Mouse (Mus musculus): ENCODE results near the gene Tmigd3. TPM values are rescaled to one million over a fixed set of nuclear protein-coding genes. Genes with fewer than 3 reads are reported as not detected.
A peak's percentile ranks its signal among the peaks of the same experiment; 100 is the strongest.

Gene Tmigd3
- polyA plus RNA-seq, 1 experiment = 0.94 TPM

DNA sequence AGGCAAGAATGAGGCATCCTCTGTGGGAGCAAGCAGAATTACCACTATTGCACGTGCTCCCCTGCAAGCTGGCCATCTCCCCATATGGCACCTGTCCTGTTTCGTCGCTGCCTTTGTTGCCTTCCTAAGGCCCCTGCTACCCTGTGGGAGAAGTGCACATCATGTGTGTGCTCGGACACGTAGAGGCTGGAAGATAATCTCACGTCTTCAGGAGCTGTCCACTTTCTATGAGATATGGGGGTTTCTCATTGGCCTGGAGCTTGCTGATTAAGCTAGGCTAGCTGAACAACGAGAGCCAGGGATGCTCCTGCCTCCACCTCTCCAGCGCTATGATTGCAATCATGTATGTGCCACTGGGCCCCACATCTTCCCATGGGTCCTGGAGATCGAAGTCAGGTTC is 53.9 kb downstream of the Tmigd3 start:
- TF ChIP-seq CTCF (IDR thresholded peaks at IDR 0.05; ENCODE audit: extremely low read depth, insufficient read length, insufficient replicate concordance, low read depth, low read length) (no peak), POLR2A (IDR thresholded peaks at IDR 0.05; ENCODE audit: low read depth, low read length) (no peak)
- Histone ChIP-seq H3K4me3 (ENCODE audit: low read depth, low read length) (no peak overlapping the region), H3K36me3 (ENCODE audit: control insufficient read depth, insufficient read depth, low read length) (no peaks in the 10 kb centered on the region), H3K27ac (ENCODE audit: insufficient read depth, low read depth, low read length) (no peak overlapping the region), H3K27me3 (ENCODE audit: control insufficient read depth, insufficient read depth, low read length) (no peaks in the 10 kb centered on the region), H3K4me1 (ENCODE audit: control insufficient read depth, insufficient read depth, insufficient read length, low read length) (no peaks in the 10 kb centered on the region)
- 82% methylated on average over 9 of the region's 9 CpGs for WGBS

DNA sequence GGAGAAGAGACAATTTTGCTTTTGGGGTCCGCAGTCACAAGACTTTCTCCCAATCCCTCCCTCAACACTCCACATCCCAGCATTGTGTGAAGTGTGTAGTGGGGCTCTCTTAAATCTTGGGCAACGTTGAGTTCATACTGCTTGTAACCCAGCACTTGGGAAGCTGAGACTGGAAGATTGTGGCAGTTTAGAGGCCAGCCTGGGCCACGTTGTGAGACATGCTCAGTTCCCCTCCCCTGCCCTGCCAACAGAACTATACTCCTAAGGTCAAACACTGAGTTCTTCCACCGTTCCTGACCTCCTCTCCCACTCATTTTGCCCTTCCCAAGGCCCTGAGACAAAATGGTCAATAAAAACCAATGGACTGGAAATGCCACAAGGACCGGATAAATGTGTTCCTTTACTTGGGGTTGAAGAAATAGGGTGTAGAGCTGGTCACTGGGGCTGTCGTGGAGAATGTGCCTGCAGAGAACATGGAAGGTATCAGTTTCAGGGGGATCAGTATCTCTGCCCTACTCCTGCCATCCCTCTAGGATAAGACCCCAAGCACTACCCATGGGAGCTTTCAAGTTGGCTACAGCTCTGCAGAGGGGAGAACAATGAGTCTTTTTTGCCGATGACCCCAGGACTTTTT is 57.0 kb downstream of the Tmigd3 start:
- Histone ChIP-seq H3K27me3 (ENCODE audit: control insufficient read depth, insufficient read depth, low read length) (no peaks in the 10 kb centered on the region), H3K4me3 (ENCODE audit: low read depth, low read length) (no peak overlapping the region), H3K4me1 (ENCODE audit: control insufficient read depth, insufficient read depth, insufficient read length, low read length) (no peaks in the 10 kb centered on the region), H3K27ac (ENCODE audit: insufficient read depth, low read depth, low read length) (no peak overlapping the region), H3K36me3 (ENCODE audit: control insufficient read depth, insufficient read depth, low read length) (no peaks in the 10 kb centered on the region)
- no peak for TF ChIP-seq POLR2A (IDR thresholded peaks at IDR 0.05; ENCODE audit: low read depth, low read length)
- TF ChIP-seq CTCF (IDR thresholded peaks at IDR 0.05; ENCODE audit: extremely low read depth, insufficient read length, insufficient replicate concordance, low read depth, low read length) = no peak
- WGBS = 78% methylated on average over 7 of the region's 7 CpGs

DNA sequence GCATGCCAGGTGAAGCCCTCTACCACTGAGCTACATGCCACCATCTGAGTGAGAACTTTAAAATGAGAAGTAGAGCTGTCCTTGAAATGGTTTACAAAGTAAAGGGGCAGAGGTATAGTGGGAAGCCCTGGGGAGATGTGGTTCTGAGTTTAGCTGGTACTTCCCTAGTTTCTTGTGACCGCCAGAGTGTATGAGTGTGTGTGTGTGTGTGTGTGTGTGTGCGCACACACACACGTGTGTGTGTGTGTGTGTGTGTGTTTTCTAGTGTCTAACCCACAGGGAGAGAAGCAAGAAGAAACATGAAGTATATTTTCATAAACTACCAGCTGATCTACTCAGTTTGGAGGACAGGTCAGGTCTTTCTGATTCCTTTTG is 57.5 kb downstream of the Tmigd3 start:
- 81% methylated on average over 3 of the region's 3 CpGs for WGBS
- Histone ChIP-seq H3K4me1 (ENCODE audit: control insufficient read depth, insufficient read depth, insufficient read length, low read length) (no peaks in the 10 kb centered on the region), H3K27ac (ENCODE audit: insufficient read depth, low read depth, low read length) (no peak overlapping the region), H3K27me3 (ENCODE audit: control insufficient read depth, insufficient read depth, low read length) (no peaks in the 10 kb centered on the region), H3K36me3 (ENCODE audit: control insufficient read depth, insufficient read depth, low read length) (no peaks in the 10 kb centered on the region), H3K4me3 (ENCODE audit: low read depth, low read length) (no peak overlapping the region)
- TF ChIP-seq POLR2A (IDR thresholded peaks at IDR 0.05; ENCODE audit: low read depth, low read length) (no peak), CTCF (IDR thresholded peaks at IDR 0.05; ENCODE audit: extremely low read depth, insufficient read length, insufficient replicate concordance, low read depth, low read length) (no peak)

DNA sequence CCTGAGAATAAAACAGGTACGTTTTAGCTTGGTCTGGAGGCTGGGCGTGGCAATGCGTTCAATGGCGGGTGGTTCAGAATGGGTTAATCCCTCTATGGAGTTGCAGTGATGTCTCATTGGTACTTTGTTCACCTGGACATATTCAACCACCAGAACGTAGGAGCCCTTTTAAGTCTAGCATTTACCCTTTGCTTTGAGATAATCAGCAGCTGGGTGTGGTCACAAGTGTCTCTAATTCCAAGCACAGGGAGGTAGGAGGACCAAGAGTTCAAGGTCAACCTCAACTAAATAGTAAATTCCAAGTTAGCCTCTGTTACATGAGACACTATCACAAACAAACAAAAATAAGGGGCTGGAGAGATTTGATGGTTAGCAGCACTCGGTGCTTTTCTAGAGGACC is 58.1 kb downstream of the Tmigd3 start:
- no peak overlapping the region for H3K4me3 ChIP-seq (ENCODE audit: low read depth, low read length)
- no peaks in the 10 kb centered on the region for H3K27me3 ChIP-seq (ENCODE audit: control insufficient read depth, insufficient read depth, low read length)
- WGBS = 65% methylated on average over 6 of the region's 6 CpGs
- H3K36me3 ChIP-seq (ENCODE audit: control insufficient read depth, insufficient read depth, low read length) = no peaks in the 10 kb centered on the region
- H3K4me1 ChIP-seq (ENCODE audit: control insufficient read depth, insufficient read depth, insufficient read length, low read length) = no peaks in the 10 kb centered on the region
- H3K27ac ChIP-seq (ENCODE audit: insufficient read depth, low read depth, low read length) = no peak overlapping the region
- TF ChIP-seq POLR2A (IDR thresholded peaks at IDR 0.05; ENCODE audit: low read depth, low read length) (no peak), CTCF (IDR thresholded peaks at IDR 0.05; ENCODE audit: extremely low read depth, insufficient read length, insufficient replicate concordance, low read depth, low read length) (no peak)

DNA sequence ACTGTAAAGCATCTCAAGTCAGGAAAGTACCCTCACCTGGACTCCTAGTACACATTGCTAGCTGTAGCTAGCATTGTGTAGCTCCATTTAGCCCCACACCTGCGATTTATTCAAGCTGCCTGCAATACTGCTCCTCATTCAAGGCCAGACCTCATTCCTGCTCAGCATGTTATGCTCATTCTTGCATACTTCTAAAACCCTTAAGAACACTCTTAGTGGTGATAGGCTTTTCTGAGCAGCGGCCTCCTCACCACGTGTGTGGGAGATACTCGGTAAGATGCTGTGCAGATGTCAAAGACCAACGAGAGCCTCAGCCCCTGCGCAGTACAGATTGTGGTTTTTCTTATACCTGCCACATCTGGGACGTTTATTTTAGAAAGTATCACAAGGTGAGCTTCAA is 59.1 kb downstream of the Tmigd3 start:
- Histone ChIP-seq H3K27ac (ENCODE audit: insufficient read depth, low read depth, low read length) (peak overlapping the region; percentile 3; the same call in 1 of the 2 replicates), H3K4me3 (ENCODE audit: low read depth, low read length) (no peak overlapping the region), H3K4me1 (ENCODE audit: control insufficient read depth, insufficient read depth, insufficient read length, low read length) (no peaks in the 10 kb centered on the region), H3K36me3 (ENCODE audit: control insufficient read depth, insufficient read depth, low read length) (no peaks in the 10 kb centered on the region), H3K27me3 (ENCODE audit: control insufficient read depth, insufficient read depth, low read length) (no peaks in the 10 kb centered on the region)
- TF ChIP-seq POLR2A (IDR thresholded peaks at IDR 0.05; ENCODE audit: low read depth, low read length) (no peak), CTCF (IDR thresholded peaks at IDR 0.05; ENCODE audit: extremely low read depth, insufficient read length, insufficient replicate concordance, low read depth, low read length) (no peak)
- WGBS = 74% methylated on average over 7 of the region's 7 CpGs

GRCm38 (mm10) chr3:105931095-105931494 is 60.4 kb downstream of the Tmigd3 start:
- Histone ChIP-seq H3K27me3 (ENCODE audit: control insufficient read depth, insufficient read depth, low read length) (no peaks in the 10 kb centered on the region), H3K4me1 (ENCODE audit: control insufficient read depth, insufficient read depth, insufficient read length, low read length) (no peaks in the 10 kb centered on the region), H3K27ac (ENCODE audit: insufficient read depth, low read depth, low read length) (no peak overlapping the region), H3K4me3 (ENCODE audit: low read depth, low read length) (no peak overlapping the region), H3K36me3 (ENCODE audit: control insufficient read depth, insufficient read depth, low read length) (no peaks in the 10 kb centered on the region)
- TF ChIP-seq POLR2A (IDR thresholded peaks at IDR 0.05; ENCODE audit: low read depth, low read length) (no peak), CTCF (IDR thresholded peaks at IDR 0.05; ENCODE audit: extremely low read depth, insufficient read length, insufficient replicate concordance, low read depth, low read length) (no peak)
- 80% methylated on average over 2 of the region's 2 CpGs for WGBS

GRCm38 (mm10) chr3:105932240-105933071 is 61.8 kb downstream of the Tmigd3 start, which contains the start of gene I830077J02Rik:
Gene I830077J02Rik (minus strand): TSS chr3:105932664.
- 0 out of 2 replicates have a peak, but pooled peaks cover 5% of the 10 kb centered on the region for H3K36me3 ChIP-seq (ENCODE audit: control insufficient read depth, insufficient read depth, low read length)
- no peaks in the 10 kb centered on the region for H3K4me1 ChIP-seq (ENCODE audit: control insufficient read depth, insufficient read depth, insufficient read length, low read length)
- H3K27me3 ChIP-seq (ENCODE audit: control insufficient read depth, insufficient read depth, low read length) = no peaks in the 10 kb centered on the region
- TF ChIP-seq CTCF (IDR thresholded peaks at IDR 0.05; ENCODE audit: extremely low read depth, insufficient read length, insufficient replicate concordance, low read depth, low read length) = no peak
- TF ChIP-seq POLR2A (IDR thresholded peaks at IDR 0.05; ENCODE audit: low read depth, low read length) = no peak
- H3K4me3 ChIP-seq (ENCODE audit: low read depth, low read length) = no peak within 1 kb of the TSS
- H3K27ac ChIP-seq (ENCODE audit: insufficient read depth, low read depth, low read length) = peak within 1 kb of the TSS; percentile 10; the same call in 1 of the 2 replicates
- WGBS = 78% methylated on average over 8 of the region's 8 CpGs
